Mouse (Mus musculus) CD4-positive naive resting alpha-beta T cell, adult 57 days (primary cell): ENCODE results near the gene Gm597. TPM values are rescaled to one million over a fixed set of nuclear protein-coding genes. Genes with fewer than 3 reads are reported as not detected.

ENCODE experiments used
- total RNA-seq: library from RNA; stranded (reverse); gene quantifications from one replicate; pipeline ENCODE4 v1.2.4, GENCODE M21; 2023

Gm597 gene
- not detected for total RNA-seq

GRCm38 (mm10) chr1:28780152-28780551 is at the start of gene Gm597:
TSS of gene Gm597 (minus strand) at chr1:28780252.

